Mouse (Mus musculus) hindbrain, embryonic 11.5 days (tissue): ENCODE results near the gene Unc80. TPM values are rescaled to one million over a fixed set of nuclear protein-coding genes. Genes with fewer than 3 reads are reported as not detected.

Experiments used
- ATAC-seq: fragments of 200-750 bp; cut with Nextera tagmentation; 2 replicates; pipeline ENCODE4 v1.8.0; 2017; ENCODE audit warnings: mild to moderate bottlenecking, moderate TSS enrichment, moderate library complexity; ENCODE audit not compliant: low FRiP score
- DNase-seq: peaks from one replicate; pipeline ENCODE4 v3.0.0-alpha.2; 2015; ENCODE audit warnings: low spot score
- H3K27ac ChIP-seq: fragments of 300-500 bp; sonication (generic); 2 replicates; pipeline ENCODE4 v1.5.1; 2014; ENCODE audit warnings: mild to moderate bottlenecking, low read depth, low read length
- H3K27me3 ChIP-seq: fragments of 300-500 bp; sonication (generic); 2 replicates; pipeline ENCODE4 v1.6.1; 2014; ENCODE audit warnings: mild to moderate bottlenecking, low read length, moderate library complexity, mixed read lengths; ENCODE audit not compliant: control insufficient read depth, insufficient read depth
- H3K36me3 ChIP-seq: fragments of 300-500 bp; sonication (generic); 2 replicates; pipeline ENCODE4 v1.6.1; 2014; ENCODE audit warnings: mild to moderate bottlenecking, low read length, moderate library complexity, mixed read lengths; ENCODE audit not compliant: control insufficient read depth, insufficient read depth
- H3K4me1 ChIP-seq: fragments of 300-500 bp; sonication (generic); replicated peaks from 2 replicates; pipeline ENCODE4 v1.6.1; 2014; ENCODE audit warnings: low read length, mixed read lengths; ENCODE audit not compliant: control insufficient read depth, insufficient read depth
- H3K4me2 ChIP-seq: fragments of 300-500 bp; sonication (generic); replicated peaks from 2 replicates; pipeline ENCODE4 v1.6.1; 2014; ENCODE audit warnings: mild to moderate bottlenecking, low read depth, low read length
- H3K4me3 ChIP-seq: fragments of 300-500 bp; sonication (generic); 2 replicates; pipeline ENCODE4 v1.5.1; 2014; ENCODE audit warnings: low read depth, low read length
- H3K9ac ChIP-seq: fragments of 300-500 bp; sonication (generic); 2 replicates; pipeline ENCODE4 v1.6.1; 2014; ENCODE audit warnings: low read depth, low read length
- H3K9me3 ChIP-seq: fragments of 300-500 bp; sonication (generic); 2 replicates; pipeline ENCODE4 v1.6.1; 2016; ENCODE audit warnings: low read length; ENCODE audit not compliant: control insufficient read depth
- WGBS: fragments of 180-500 bp; shearing (Covaris S2); extraction: QIAGEN DNeasy Blood & Tissue Kit; methylation state at CpG from one replicate; pipeline ENCODE4 v1.1.7; 2014; 5-methylcytosine and 5-hydroxymethylcytosine counted together
- polyA plus RNA-seq: library from polyadenylated mRNA; unstranded; fragments of >200 nt; fragmentation: Nextera tagmentation; extraction: Ambion mirVana; gene quantifications from 2 replicates; pipeline ENCODE4 v1.2.1, GENCODE M21; 2014

The Unc80 gene
- polyA plus RNA-seq, 1 experiment from 2014 or later, result 1.3 TPM

- WGBS, result 79% methylated on average over 3 of the region's 3 CpGs
- Histone ChIP-seq H3K4me2 (no peak overlapping the region), H3K36me3 (no peaks in the 10 kb centered on the region), H3K27ac (no peak overlapping the region), H3K9me3 (no peaks in the 10 kb centered on the region), H3K4me1 (no peaks in the 10 kb centered on the region), H3K4me3 (no peak overlapping the region), H3K27me3 (no peaks in the 10 kb centered on the region), H3K9ac (no peak overlapping the region)
- DNase-seq (no peak), ATAC-seq (no peak)
Measured at GRCm38 (mm10) chr1:66459394-66459793, 8.8 kb upstream of the Unc80 start.

GRCm38 (mm10) chr1:66460850-66461249 is 7.3 kb upstream of the Unc80 start:
- Histone ChIP-seq H3K27me3 (no peaks in the 10 kb centered on the region), H3K27ac (no peak overlapping the region), H3K4me2 (no peak overlapping the region), H3K9me3 (no peaks in the 10 kb centered on the region), H3K9ac (no peak overlapping the region), H3K36me3 (no peaks in the 10 kb centered on the region), H3K4me3 (no peak overlapping the region), H3K4me1 (no peaks in the 10 kb centered on the region)
- ATAC-seq, result no peak
- DNase-seq, result no peak
- WGBS, result 88% methylated on average over 4 of the region's 4 CpGs

GRCm38 (mm10) chr1:66468704-66469020 is 495 bp downstream of the Unc80 start:
- H3K4me3 ChIP-seq, result peak overlapping the region; percentile 69
- H3K36me3 ChIP-seq, result no peaks in the 10 kb centered on the region
- H3K4me2 ChIP-seq, result peak overlapping the region; percentile 83
- peak; percentile 26 for DNase-seq
- H3K4me1 ChIP-seq, result no peaks in the 10 kb centered on the region
- peak overlapping the region; percentile 66; the same call in 1 of the 2 replicates for H3K9ac ChIP-seq
- ATAC-seq, result peak; percentile 60
- WGBS, result 22% methylated on average over 3 of the region's 3 CpGs
- H3K27me3 ChIP-seq, result no peaks in the 10 kb centered on the region
- H3K9me3 ChIP-seq, result no peaks in the 10 kb centered on the region
- no peak overlapping the region for H3K27ac ChIP-seq

- WGBS, result 85% methylated on average over 3 of the region's 3 CpGs
- H3K9ac ChIP-seq, result no peak overlapping the region
- H3K4me2 ChIP-seq, result no peak overlapping the region
- H3K36me3 ChIP-seq, result no peaks in the 10 kb centered on the region
- H3K9me3 ChIP-seq, result no peaks in the 10 kb centered on the region
- no peak overlapping the region for H3K4me3 ChIP-seq
- no peaks in the 10 kb centered on the region for H3K4me1 ChIP-seq
- no peak for DNase-seq
- no peak for ATAC-seq
- no peaks in the 10 kb centered on the region for H3K27me3 ChIP-seq
- H3K27ac ChIP-seq, result no peak overlapping the region
Measured at GRCm38 (mm10) chr1:66482751-66483150, 14.6 kb downstream of the Unc80 start.

- no peaks in the 10 kb centered on the region for H3K36me3 ChIP-seq
- no peak overlapping the region for H3K4me2 ChIP-seq
- DNase-seq (no peak), ATAC-seq (0 out of 2 replicates have a peak, but pooled peaks have one; percentile 30)
- H3K4me3 ChIP-seq, result no peak overlapping the region
- no peak overlapping the region for H3K9ac ChIP-seq
- WGBS, result 63% methylated on average over 6 of the region's 6 CpGs
- H3K9me3 ChIP-seq, result no peaks in the 10 kb centered on the region
- no peaks in the 10 kb centered on the region for H3K4me1 ChIP-seq
- no peaks in the 10 kb centered on the region for H3K27me3 ChIP-seq
- H3K27ac ChIP-seq, result no peak overlapping the region
Measured at GRCm38 (mm10) chr1:66493064-66493463, 24.9 kb downstream of the Unc80 start.

DNA sequence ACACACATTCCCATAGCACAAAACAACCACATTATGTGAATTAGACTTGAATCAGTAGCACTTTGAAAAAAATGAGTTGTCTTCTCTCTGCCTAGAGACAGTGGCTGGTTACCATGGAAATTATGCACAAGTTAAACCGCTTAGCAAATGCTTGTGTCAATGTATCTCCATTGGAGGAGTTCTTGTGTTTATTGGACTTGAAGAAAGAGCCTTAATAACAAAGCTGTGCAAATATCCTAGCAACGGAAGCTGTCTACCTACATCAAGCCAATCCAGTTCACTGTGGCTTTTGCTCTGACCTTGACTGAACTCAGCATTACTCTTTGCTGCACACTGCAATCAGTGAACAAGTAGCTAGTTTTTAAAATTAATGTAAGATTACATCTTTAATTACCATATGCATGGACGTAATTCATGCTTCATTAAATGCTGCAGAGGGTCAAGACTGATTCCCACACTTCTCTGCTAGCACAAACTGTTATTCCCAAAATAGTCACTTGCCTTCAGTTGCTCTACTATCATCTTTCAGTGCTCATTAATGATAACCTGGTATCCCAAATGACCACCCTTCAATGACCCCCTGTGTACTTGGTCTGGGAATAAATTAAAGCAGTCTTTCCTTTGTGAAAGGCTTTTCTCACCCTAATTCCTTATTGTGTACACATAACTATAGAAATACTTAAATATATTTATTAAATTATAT is 27.3 kb downstream of the Unc80 start:
- Histone ChIP-seq H3K9me3 (no peaks in the 10 kb centered on the region), H3K4me2 (no peak overlapping the region), H3K36me3 (no peaks in the 10 kb centered on the region), H3K27ac (no peak overlapping the region), H3K4me3 (no peak overlapping the region), H3K4me1 (no peaks in the 10 kb centered on the region), H3K27me3 (no peaks in the 10 kb centered on the region), H3K9ac (no peak overlapping the region)
- whole genome bisulfite sequencing, result 57% methylated on average over 3 of the region's 3 CpGs
- DNase-seq (peak; percentile 12), ATAC-seq (peak; percentile 85)

DNA sequence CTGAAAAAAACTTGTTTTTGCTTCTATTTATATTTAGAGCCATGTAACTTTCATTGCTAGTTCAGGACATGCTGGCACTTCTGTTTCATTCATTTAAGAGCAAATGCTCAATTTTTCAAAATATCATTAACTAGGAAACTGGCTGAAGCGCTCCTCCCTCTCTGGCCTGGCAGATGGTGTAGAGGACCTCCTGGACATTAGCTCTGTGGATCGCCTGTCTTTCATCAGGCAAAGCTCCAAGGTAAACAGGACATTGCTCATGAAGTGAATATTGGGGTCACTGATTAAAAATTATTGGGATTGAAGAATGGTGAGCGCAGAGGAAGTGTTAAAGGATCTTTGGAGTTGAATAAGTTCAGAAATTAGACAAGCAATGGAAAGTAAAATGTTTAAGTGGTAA is 82.6 kb downstream of the Unc80 start:
- H3K4me1 ChIP-seq, result no peaks in the 10 kb centered on the region
- no peaks in the 10 kb centered on the region for H3K27me3 ChIP-seq
- H3K36me3 ChIP-seq, result no peaks in the 10 kb centered on the region
- no peak overlapping the region for H3K4me3 ChIP-seq
- no peak overlapping the region for H3K4me2 ChIP-seq
- no peaks in the 10 kb centered on the region for H3K9me3 ChIP-seq
- DNase-seq (no peak), ATAC-seq (no peak)
- H3K27ac ChIP-seq, result no peak overlapping the region
- no peak overlapping the region for H3K9ac ChIP-seq
- WGBS, result 92% methylated on average over 3 of the region's 3 CpGs

GRCm38 (mm10) chr1:66552396-66552966 is 84.3 kb downstream of the Unc80 start:
- no peak for ATAC-seq
- H3K4me1 ChIP-seq, result no peaks in the 10 kb centered on the region
- 76% methylated on average over 5 of the region's 5 CpGs for WGBS

GRCm38 (mm10) chr1:66561636-66562270 is 93.6 kb downstream of the Unc80 start:
- Histone ChIP-seq H3K4me2 (no peak overlapping the region), H3K4me3 (no peak overlapping the region), H3K4me1 (no peaks in the 10 kb centered on the region), H3K27ac (no peak overlapping the region), H3K9ac (no peak overlapping the region), H3K27me3 (no peaks in the 10 kb centered on the region), H3K9me3 (no peaks in the 10 kb centered on the region), H3K36me3 (no peaks in the 10 kb centered on the region)
- no peak for DNase-seq
- WGBS, result 97% methylated on average over 1 of the region's 1 CpGs
- no peak for ATAC-seq

More at GRCm38 (mm10) chr1:66552396-66552966, 84.3 kb downstream of the Unc80 start:
- Histone ChIP-seq H3K9me3 (no peaks in the 10 kb centered on the region), H3K27ac (no peak overlapping the region), H3K9ac (no peak overlapping the region), H3K4me2 (no peak overlapping the region), H3K4me3 (no peak overlapping the region), H3K27me3 (no peaks in the 10 kb centered on the region), H3K36me3 (no peaks in the 10 kb centered on the region)
- no peak for DNase-seq
